Mouse (Mus musculus) MEL (cell line): ENCODE results near the gene Il17rb. TPM values are rescaled to one million over a fixed set of nuclear protein-coding genes. Genes with fewer than 3 reads are reported as not detected.
A peak's percentile ranks its signal among the peaks of the same experiment; 100 is the strongest.

Source experiments
- DNase-seq: peaks from one replicate; pipeline ENCODE4 v3.0.0; 2011; ENCODE audit warnings: low read depth, low spot score
- H3K27ac ChIP-seq: 2 replicates; pipeline ENCODE4 v1.5.1; 2012; ENCODE audit warnings: low read depth, mild to moderate bottlenecking, control low read depth, low read length, moderate library complexity; ENCODE audit not compliant: control insufficient read depth
- H3K27me3 ChIP-seq, 2 experiments: fragments of 150-350 bp in 1 of 2; sonication (generic) in 1 of 2; 2 replicates each; pipeline ENCODE4 v1.6.1; 2012; ENCODE audit warnings: low read length in 2 of 2, mild to moderate bottlenecking in 2 of 2, improper control_type of control experiment in 1 of 2, moderate library complexity in 1 of 2; ENCODE audit not compliant: insufficient read depth in 2 of 2, control insufficient read depth in 1 of 2
- H3K36me3 ChIP-seq, 2 experiments: 2 replicates each; pipeline ENCODE4 v1.6.1; 2012 to 2014; ENCODE audit warnings: low read length in 2 of 2, improper control_type of control experiment in 1 of 2, inconsistent platforms in 1 of 2, mild to moderate bottlenecking in 1 of 2; ENCODE audit not compliant: insufficient read depth in 2 of 2, control insufficient read depth in 1 of 2
- H3K4me1 ChIP-seq, 2 experiments: fragments of 150-350 bp in 1 of 2; sonication (generic) in 1 of 2; 2 replicates each; pipeline ENCODE4 v1.6.1; 2012; ENCODE audit warnings: low read length in 2 of 2, improper control_type of control experiment in 1 of 2, mild to moderate bottlenecking in 1 of 2; ENCODE audit not compliant: insufficient read depth in 2 of 2, control insufficient read depth in 1 of 2
- H3K4me3 ChIP-seq, 2 experiments: fragments of 150-350 bp in 1 of 2; sonication (generic) in 1 of 2; 2 replicates each; pipeline ENCODE4 v1.5.1; 2012; ENCODE audit warnings: low read depth in 2 of 2, low read length in 2 of 2, mild to moderate bottlenecking in 2 of 2, moderate library complexity in 2 of 2, control low read depth in 1 of 2, improper control_type of control experiment in 1 of 2; ENCODE audit not compliant: control insufficient read depth in 1 of 2, insufficient read depth in 1 of 2
- H3K79me2 ChIP-seq: 2 replicates; pipeline ENCODE4 v1.6.1; 2012; ENCODE audit warnings: mild to moderate bottlenecking, low read length, moderate library complexity; ENCODE audit not compliant: control insufficient read depth, poor library complexity, insufficient read depth
- H3K9ac ChIP-seq: 2 replicates; pipeline ENCODE4 v1.6.1; 2012; ENCODE audit warnings: low read depth, mild to moderate bottlenecking, control low read depth, low read length, moderate library complexity; ENCODE audit not compliant: control insufficient read depth, poor library complexity, severe bottlenecking
- H3K9me3 ChIP-seq: fragments of 150-350 bp; sonication (generic); replicated peaks from 2 replicates; pipeline ENCODE4 v1.6.1; 2012; ENCODE audit warnings: mild to moderate bottlenecking, low read length, improper control_type of control experiment, moderate library complexity; ENCODE audit not compliant: insufficient read depth
- BHLHE40 ChIP-seq: IDR thresholded peaks from 2 replicates; pipeline ENCODE4 v1.6.1; 2012; ENCODE audit warnings: low read depth, mild to moderate bottlenecking, inconsistent platforms, low read length, improper control_type of control experiment, borderline replicate concordance
- CHD1 ChIP-seq: IDR thresholded peaks from 2 replicates; pipeline ENCODE4 v1.6.1; 2012; ENCODE audit warnings: low read depth, mild to moderate bottlenecking, inconsistent platforms, low read length, improper control_type of control experiment
- E2F4 ChIP-seq: IDR thresholded peaks from 2 replicates; pipeline ENCODE4 v1.6.1; 2011; ENCODE audit warnings: low read depth, low read length, improper control_type of control experiment, borderline replicate concordance
- ETS1 ChIP-seq: IDR thresholded peaks from 2 replicates; pipeline ENCODE4 v1.6.1; 2012; ENCODE audit warnings: low read depth, mild to moderate bottlenecking, inconsistent platforms, low read length, improper control_type of control experiment, moderate library complexity
- HCFC1 ChIP-seq: IDR thresholded peaks from 2 replicates; pipeline ENCODE4 v1.6.1; 2012; ENCODE audit warnings: low read depth, mild to moderate bottlenecking, inconsistent platforms, low read length, improper control_type of control experiment, moderate library complexity
- KAT2A ChIP-seq: conservative IDR thresholded peaks from 2 replicates; pipeline ENCODE4 v1.6.1; 2012; ENCODE audit warnings: low read depth, low read length, improper control_type of control experiment, inconsistent platforms
- MAFK ChIP-seq: IDR thresholded peaks from 2 replicates; pipeline ENCODE4 v1.6.1; 2011; ENCODE audit warnings: low read depth, mild to moderate bottlenecking, low read length, improper control_type of control experiment, borderline replicate concordance
- MAX ChIP-seq: IDR thresholded peaks from 2 replicates; pipeline ENCODE4 v1.6.1; 2011; ENCODE audit warnings: low read length, improper control_type of control experiment
- MAZ ChIP-seq: IDR thresholded peaks from 2 replicates; pipeline ENCODE4 v1.6.1; 2012; ENCODE audit warnings: low read depth, mild to moderate bottlenecking, inconsistent platforms, low read length, improper control_type of control experiment
- MYB ChIP-seq: IDR thresholded peaks from 2 replicates; pipeline ENCODE4 v1.6.1; 2011; ENCODE audit warnings: mild to moderate bottlenecking, low read depth, low read length, improper control_type of control experiment
- POLR2A ChIP-seq, 2 experiments: IDR thresholded peaks; 2 replicates each; pipeline ENCODE4 v1.6.1; 2011 to 2012; ENCODE audit warnings: low read length in 2 of 2, mild to moderate bottlenecking in 2 of 2, control low read depth in 1 of 2, improper control_type of control experiment in 1 of 2, low read depth in 1 of 2, moderate library complexity in 1 of 2; ENCODE audit not compliant: control insufficient read depth in 1 of 2, insufficient read depth in 1 of 2, poor library complexity in 1 of 2
- POLR2AphosphoS2 ChIP-seq: IDR thresholded peaks from 2 replicates; pipeline ENCODE4 v1.6.1; 2011; ENCODE audit warnings: low read length, improper control_type of control experiment
- POLR2AphosphoS5 ChIP-seq: IDR thresholded peaks from 2 replicates; pipeline ENCODE4 v1.6.1; 2012; ENCODE audit warnings: low read depth, borderline replicate concordance, mild to moderate bottlenecking, inconsistent platforms, low read length, moderate library complexity, mixed read lengths
- RAD21 ChIP-seq: IDR thresholded peaks from 2 replicates; pipeline ENCODE4 v1.6.1; 2011; ENCODE audit warnings: mild to moderate bottlenecking, low read depth, low read length, improper control_type of control experiment
- SMC3 ChIP-seq: IDR thresholded peaks from 2 replicates; pipeline ENCODE4 v1.6.1; 2011; ENCODE audit warnings: low read depth, low read length, improper control_type of control experiment
- TAL1 ChIP-seq: IDR thresholded peaks from 2 replicates; pipeline ENCODE4 v1.6.1; 2012; ENCODE audit warnings: mild to moderate bottlenecking, inconsistent platforms, low read length, moderate library complexity, mixed read lengths
- USF1 ChIP-seq: IDR thresholded peaks from 2 replicates; pipeline ENCODE4 v1.6.1; 2014; ENCODE audit warnings: low read depth, mild to moderate bottlenecking, inconsistent platforms, low read length, improper control_type of control experiment, moderate library complexity
- USF2 ChIP-seq, 2 experiments: IDR thresholded peaks; 2 replicates each; pipeline ENCODE4 v1.6.1; 2011 to 2012; ENCODE audit warnings: improper control_type of control experiment in 2 of 2, low read length in 2 of 2, borderline replicate concordance in 1 of 2, inconsistent platforms in 1 of 2, low read depth in 1 of 2, mild to moderate bottlenecking in 1 of 2; ENCODE audit not compliant: insufficient read depth in 1 of 2
- ZMIZ1 ChIP-seq: IDR thresholded peaks from 2 replicates; pipeline ENCODE4 v1.6.1; 2012; ENCODE audit warnings: low read depth, mild to moderate bottlenecking, inconsistent platforms, low read length, improper control_type of control experiment, moderate library complexity
- ZNF384 ChIP-seq: IDR thresholded peaks from 2 replicates; pipeline ENCODE4 v1.6.1; 2012; ENCODE audit warnings: low read depth, mild to moderate bottlenecking, inconsistent platforms, low read length, improper control_type of control experiment
- polyA plus RNA-seq, 2 experiments: library from polyadenylated mRNA; stranded (reverse) in 1 of 2; unstranded in 1 of 2; fragments of >175 nt in 1 of 2; fragments of >200 nt in 1 of 2; gene quantifications; 2 replicates each; pipeline versions ENCODE4 v1.2.1 to v1.2.4; 2012; ENCODE audit warnings: low replicate concordance in 2 of 2, low read depth in 1 of 2; ENCODE audit not compliant: insufficient read length in 2 of 2, insufficient read depth in 1 of 2, missing spikeins in 1 of 2
- total RNA-seq: library from RNA; depleted of rRNA; stranded (reverse); fragments of 300-350 nt; gene quantifications from 2 replicates; pipeline ENCODE4 v1.2.3, GENCODE M21; 2012

Gene Il17rb
- total and polyA plus RNA-seq, 3 experiments = 0.08 to 0.13 TPM; not detected in 1

DNA sequence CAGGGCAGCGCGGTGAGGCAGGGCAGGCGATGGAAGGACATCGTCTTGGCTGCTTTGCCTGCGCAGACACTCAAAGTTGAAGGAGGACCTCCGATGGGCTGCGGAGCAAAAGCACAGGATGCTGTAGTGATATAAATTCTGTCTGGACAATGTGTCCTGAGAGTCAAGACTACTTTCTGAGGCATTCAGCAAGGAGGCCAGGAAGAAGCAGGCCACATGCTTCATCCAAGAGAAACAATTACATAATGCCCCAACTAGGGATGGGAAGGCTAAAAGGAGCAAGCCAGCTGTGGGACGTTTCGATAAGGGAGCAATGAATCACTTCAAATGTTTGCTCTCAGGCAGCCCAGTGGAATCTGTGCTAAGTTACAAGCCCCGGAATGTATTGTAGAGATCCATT, 36.5 kb upstream of the Il17rb start:
- H3K4me1 ChIP-seq = peaks cover 0 to 2% of the 10 kb centered on the region in 2 experiments; a peak in 1 of 4 replicates
- no peak overlapping the region for H3K27ac ChIP-seq
- no peak overlapping the region for H3K9ac ChIP-seq
- no peaks in the 10 kb centered on the region for H3K9me3 ChIP-seq
- no peak for TF ChIP-seq SMC3
- TF ChIP-seq TAL1 = no peak
- no peak for TF ChIP-seq MAZ
- no peak for TF ChIP-seq MAX
- no peak for TF ChIP-seq RAD21
- H3K79me2 ChIP-seq = no peaks in the 10 kb centered on the region
- no peak overlapping the region for H3K4me3 ChIP-seq
- H3K27me3 ChIP-seq = no peaks in the 10 kb centered on the region
- DNase-seq = no peak
- no peaks in the 10 kb centered on the region for H3K36me3 ChIP-seq

DNA sequence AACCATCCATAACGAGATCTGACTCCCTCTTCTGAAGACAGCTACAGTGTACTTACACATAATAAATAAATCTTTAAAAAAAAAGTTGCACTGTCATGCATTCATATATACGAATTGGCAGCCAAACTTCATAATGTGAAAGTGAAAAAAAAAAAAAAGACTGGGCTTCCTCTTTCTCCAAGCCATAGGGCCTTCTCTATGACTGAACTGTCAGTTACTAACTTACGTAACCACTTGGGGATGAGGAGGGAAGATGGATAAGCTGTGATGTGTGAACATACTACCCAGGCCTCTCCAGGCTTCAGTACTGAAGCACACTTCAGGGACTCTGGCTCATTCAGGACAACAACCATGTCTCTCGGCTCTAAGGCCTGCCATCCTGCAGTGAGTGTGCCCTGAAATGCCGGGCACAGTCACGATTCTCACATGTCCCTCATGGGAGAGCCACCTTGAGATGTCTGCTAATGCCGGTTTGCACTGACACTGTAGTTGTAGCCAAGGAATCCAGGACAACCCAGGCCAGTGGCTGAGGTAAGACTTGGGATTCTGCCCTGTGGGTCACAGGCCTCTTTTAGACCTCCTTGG, 34.8 kb upstream of the Il17rb start:
- no peak for DNase-seq
- no peak for TF ChIP-seq USF2 (IDR thresholded peaks at IDR 0.05; ENCODE audit: borderline replicate concordance in 1 of 2, insufficient read depth in 1 of 2, low read depth in 1 of 2, low read length in 2 of 2)
- TF ChIP-seq ZNF384 = peak; percentile 63
- TF ChIP-seq, all 39 proteins: peak for 1
- peaks cover 0 to 2% of the 10 kb centered on the region in 2 experiments; a peak in 1 of 4 replicates for H3K4me1 ChIP-seq
- no peak overlapping the region for H3K4me3 ChIP-seq
- no peaks in the 10 kb centered on the region for H3K79me2 ChIP-seq
- H3K27me3 ChIP-seq = no peaks in the 10 kb centered on the region
- H3K9ac ChIP-seq = no peak overlapping the region
- H3K9me3 ChIP-seq = no peaks in the 10 kb centered on the region
- H3K27ac ChIP-seq = no peak overlapping the region
- no peaks in the 10 kb centered on the region for H3K36me3 ChIP-seq

DNA sequence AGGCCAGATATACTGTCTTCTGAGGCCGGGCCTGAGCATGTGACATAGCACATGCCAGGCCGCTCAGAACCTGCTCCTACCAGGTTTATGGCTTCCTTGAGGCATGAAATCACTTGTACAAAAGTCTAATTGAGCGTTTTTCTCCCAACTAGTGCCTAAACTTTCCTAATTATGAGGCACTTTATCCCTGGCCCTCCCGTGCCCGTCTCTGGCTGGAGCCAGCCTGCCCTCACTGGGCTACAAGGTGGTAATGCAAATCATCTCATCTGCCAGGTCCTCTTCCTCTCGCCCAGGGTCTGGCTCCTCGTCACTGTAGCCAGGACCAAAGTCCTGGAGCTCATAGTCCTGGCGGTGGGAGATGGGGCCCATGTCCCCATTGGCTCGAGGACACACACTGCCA, 33.1 kb upstream of the Il17rb start:
- TF ChIP-seq ETS1 = no peak
- TF ChIP-seq MYB = no peak
- TF ChIP-seq MAX = no peak
- TF ChIP-seq MAFK = no peak
- no peak for TF ChIP-seq POLR2AphosphoS2
- TF ChIP-seq POLR2AphosphoS5 = no peak
- no peak for TF ChIP-seq USF1
- TF ChIP-seq CHD1 = no peak
- no peak for TF ChIP-seq KAT2A
- no peak for TF ChIP-seq POLR2A (IDR thresholded peaks at IDR 0.05; ENCODE audit: control insufficient read depth in 1 of 2, insufficient read depth in 1 of 2, low read depth in 1 of 2, low read length in 2 of 2, poor library complexity in 1 of 2)
- no peak for TF ChIP-seq ZMIZ1
- TF ChIP-seq MAZ = no peak
- no peak for TF ChIP-seq TAL1
- no peak for TF ChIP-seq E2F4
- TF ChIP-seq BHLHE40 = no peak
- no peak for TF ChIP-seq HCFC1
- no peaks in the 10 kb centered on the region for H3K36me3 ChIP-seq
- H3K4me1 ChIP-seq = peaks cover 0 to 2% of the 10 kb centered on the region in 2 experiments; a peak in 1 of 4 replicates
- no peak overlapping the region for H3K27ac ChIP-seq
- no peaks in the 10 kb centered on the region for H3K79me2 ChIP-seq
- no peaks in the 10 kb centered on the region for H3K27me3 ChIP-seq
- no peak overlapping the region for H3K9ac ChIP-seq
- H3K4me3 ChIP-seq = no peak overlapping the region
- no peaks in the 10 kb centered on the region for H3K9me3 ChIP-seq
- no peak for DNase-seq
